Mouse (Mus musculus) neural tube, embryonic 12.5 days (tissue): Measurements from ENCODE around the gene Usp35. TPM values are rescaled to one million over a fixed set of nuclear protein-coding genes. Genes with fewer than 3 reads are reported as not detected.

ENCODE experiments used
- ATAC-seq: fragments of 200-750 bp; cut with Nextera tagmentation; 2 replicates; pipeline ENCODE4 v1.8.0; 2017; ENCODE audit warnings: low read depth, mild to moderate bottlenecking, moderate TSS enrichment, moderate library complexity; ENCODE audit not compliant: low FRiP score
- H3K27ac ChIP-seq: fragments of 300-500 bp; sonication (generic); 2 replicates; pipeline ENCODE4 v1.5.1; 2016
- H3K27me3 ChIP-seq: fragments of 300-500 bp; sonication (generic); replicated peaks from 2 replicates; pipeline ENCODE4 v1.6.1; 2016; ENCODE audit warnings: mild to moderate bottlenecking
- H3K36me3 ChIP-seq: fragments of 300-500 bp; sonication (generic); 2 replicates; pipeline ENCODE4 v1.6.1; 2016; ENCODE audit warnings: mild to moderate bottlenecking
- H3K4me1 ChIP-seq: fragments of 300-500 bp; sonication (generic); 2 replicates; pipeline ENCODE4 v1.6.1; 2016
- H3K4me2 ChIP-seq: fragments of 300-500 bp; sonication (generic); replicated peaks from 2 replicates; pipeline ENCODE4 v1.6.1; 2016; ENCODE audit warnings: mild to moderate bottlenecking
- H3K4me3 ChIP-seq: fragments of 300-500 bp; sonication (generic); 2 replicates; pipeline ENCODE4 v1.5.1; 2016
- H3K9ac ChIP-seq: fragments of 300-500 bp; sonication (generic); 2 replicates; pipeline ENCODE4 v1.6.1; 2016; ENCODE audit warnings: mild to moderate bottlenecking
- H3K9me3 ChIP-seq: fragments of 300-500 bp; sonication (generic); 2 replicates; pipeline ENCODE4 v1.6.1; 2016; ENCODE audit warnings: mild to moderate bottlenecking
- WGBS: fragments of 180-500 bp; shearing (Covaris S2); methylation state at CpG from one replicate; pipeline ENCODE4 v1.1.7; 2016; 5-methylcytosine and 5-hydroxymethylcytosine counted together
- polyA plus RNA-seq: library from polyadenylated mRNA; unstranded; fragments of >200 nt; fragmentation: Nextera tagmentation; extraction: Ambion mirVana; gene quantifications from 2 replicates; pipeline ENCODE4 v1.2.1, GENCODE M21; 2016

The Usp35 gene
- polyA plus RNA-seq, 1 experiment from 2014 or later = 4.9 TPM

DNA sequence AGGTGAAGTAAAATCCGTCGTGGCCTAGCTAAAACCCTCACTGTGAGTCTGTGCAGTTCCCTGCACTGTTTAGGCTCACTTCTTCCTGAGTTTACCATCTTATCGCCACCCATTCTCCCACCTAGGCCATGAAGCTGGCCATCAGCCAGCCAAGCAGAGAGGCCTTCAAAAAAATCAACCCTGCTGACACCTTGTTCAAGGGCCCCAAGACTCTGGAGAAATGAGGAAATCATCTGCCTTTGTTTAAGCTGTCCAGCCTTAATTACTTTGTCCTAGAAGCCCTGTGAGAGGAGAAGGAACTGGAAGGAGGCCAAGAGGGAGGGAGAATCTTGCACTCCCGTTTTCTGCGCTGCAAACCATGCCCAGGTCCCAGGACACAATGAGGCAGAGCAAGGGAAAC, 24.4 kb upstream of the Usp35 start:
- no peaks in the 10 kb centered on the region for H3K4me1 ChIP-seq
- H3K27ac ChIP-seq = no peak overlapping the region
- H3K9me3 ChIP-seq = no peaks in the 10 kb centered on the region
- H3K36me3 ChIP-seq = no peaks in the 10 kb centered on the region
- H3K4me3 ChIP-seq = no peak overlapping the region
- 91% methylated on average over 5 of the region's 5 CpGs for WGBS
- ATAC-seq = no peak
- H3K9ac ChIP-seq = no peak overlapping the region
- H3K27me3 ChIP-seq = no peaks in the 10 kb centered on the region
- no peak overlapping the region for H3K4me2 ChIP-seq

DNA sequence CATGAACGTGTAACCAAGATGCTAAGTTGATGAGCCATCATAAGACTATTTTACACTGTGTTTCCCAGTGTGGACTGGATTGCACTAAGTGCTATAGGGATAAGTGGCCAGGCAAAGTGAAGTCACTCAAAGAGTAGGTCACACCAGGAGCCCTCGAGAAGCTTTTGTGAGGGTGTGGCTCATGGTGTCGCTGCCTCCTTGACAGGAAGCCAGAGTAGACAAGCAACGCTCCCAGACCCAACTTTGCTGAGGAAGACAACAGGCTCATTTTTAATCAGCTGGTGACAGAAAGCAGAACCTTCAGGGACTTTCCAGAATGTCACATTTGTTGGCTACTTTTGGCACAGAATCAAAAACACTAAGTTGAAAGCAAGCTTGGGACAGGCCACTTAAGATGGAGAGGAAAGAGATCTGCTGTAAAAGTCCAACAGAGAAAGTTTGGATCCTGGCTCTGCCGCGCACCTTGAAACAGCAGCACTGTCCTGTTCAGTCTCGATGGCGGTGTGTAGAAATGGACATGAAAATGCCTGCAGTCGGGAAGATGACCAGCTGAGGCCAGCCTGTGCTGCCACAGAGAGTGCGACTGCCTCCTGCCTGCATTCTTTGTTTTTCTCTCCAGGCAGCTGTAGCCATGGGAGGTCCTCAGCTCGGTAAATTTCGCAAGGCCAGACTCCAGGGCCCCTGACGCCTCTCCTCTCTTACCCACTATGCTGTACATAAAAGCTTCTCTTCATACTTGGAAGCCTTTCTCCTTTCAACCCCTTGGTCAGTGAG, 23.4 kb upstream of the Usp35 start:
- no peak overlapping the region for H3K4me2 ChIP-seq
- H3K27ac ChIP-seq = no peak overlapping the region
- no peaks in the 10 kb centered on the region for H3K36me3 ChIP-seq
- H3K27me3 ChIP-seq = no peaks in the 10 kb centered on the region
- no peak overlapping the region for H3K4me3 ChIP-seq
- no peaks in the 10 kb centered on the region for H3K9me3 ChIP-seq
- H3K4me1 ChIP-seq = no peaks in the 10 kb centered on the region
- ATAC-seq = no peak
- H3K9ac ChIP-seq = no peak overlapping the region
- 50% methylated on average over 13 of the region's 13 CpGs for WGBS

DNA sequence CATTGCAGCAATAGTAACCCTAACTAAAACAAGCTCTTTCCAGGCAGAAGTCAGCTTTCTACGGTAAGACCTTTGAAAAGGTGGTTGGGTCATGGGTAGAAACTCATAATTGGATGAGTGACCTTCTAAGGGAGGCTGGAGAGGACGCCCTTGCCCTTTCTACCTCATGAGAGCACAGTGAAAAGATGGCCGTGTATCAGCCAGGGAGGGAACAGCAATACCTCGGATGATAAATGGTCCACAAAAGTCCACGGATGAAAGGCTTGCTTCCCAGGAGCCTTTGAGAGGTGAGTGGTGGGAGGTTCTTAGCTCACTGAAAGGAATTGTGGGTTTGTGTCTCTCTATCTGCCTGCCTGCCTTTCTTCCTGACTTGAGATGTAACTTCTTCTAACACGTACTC, 21.5 kb upstream of the Usp35 start:
- Histone ChIP-seq H3K4me2 (no peak overlapping the region), H3K27ac (no peak overlapping the region), H3K36me3 (no peaks in the 10 kb centered on the region), H3K4me1 (no peaks in the 10 kb centered on the region), H3K4me3 (no peak overlapping the region), H3K9ac (no peak overlapping the region), H3K9me3 (no peaks in the 10 kb centered on the region), H3K27me3 (no peaks in the 10 kb centered on the region)
- WGBS = 85% methylated on average over 6 of the region's 6 CpGs
- ATAC-seq = no peak

DNA sequence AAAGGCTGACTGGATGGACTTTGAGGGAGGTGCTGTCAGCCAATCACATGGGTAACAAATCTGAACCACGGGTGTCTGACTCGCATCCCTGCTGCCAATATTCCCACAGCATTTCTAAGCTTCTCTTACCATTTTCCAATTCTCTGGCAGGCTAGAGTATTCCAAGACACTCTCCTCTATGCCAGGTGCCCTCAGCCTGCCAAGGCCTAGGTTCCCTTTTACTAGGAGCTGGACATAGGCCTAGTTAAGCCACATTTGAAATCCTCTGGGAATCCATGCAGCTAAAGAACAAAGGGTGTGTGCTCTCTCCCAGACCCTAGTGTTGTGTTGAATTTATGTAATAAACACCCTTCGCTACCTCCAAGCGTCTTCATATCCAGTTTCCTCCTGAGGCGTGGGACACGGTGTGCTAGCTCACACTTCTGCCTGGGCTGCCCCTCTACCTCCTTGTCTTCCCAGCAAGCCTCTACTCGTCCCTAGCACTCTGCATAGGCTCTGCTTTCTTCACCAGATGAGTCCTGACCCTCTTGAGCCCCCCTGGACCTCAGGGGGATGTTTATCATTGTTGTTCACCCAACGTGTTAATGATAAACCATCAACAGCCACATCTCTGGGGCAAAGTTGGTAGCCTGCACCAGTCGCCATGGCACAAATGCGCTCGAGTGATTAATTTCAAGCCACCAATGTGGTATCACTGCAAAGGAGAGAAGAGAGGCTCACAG, 20.1 kb upstream of the Usp35 start:
- no peak overlapping the region for H3K4me3 ChIP-seq
- peaks cover 7% of the 10 kb centered on the region for H3K36me3 ChIP-seq
- WGBS = 87% methylated on average over 11 of the region's 11 CpGs
- H3K9me3 ChIP-seq = no peaks in the 10 kb centered on the region
- H3K4me1 ChIP-seq = no peaks in the 10 kb centered on the region
- no peak for ATAC-seq
- H3K27me3 ChIP-seq = no peaks in the 10 kb centered on the region
- no peak overlapping the region for H3K27ac ChIP-seq
- no peak overlapping the region for H3K9ac ChIP-seq
- no peak overlapping the region for H3K4me2 ChIP-seq

DNA sequence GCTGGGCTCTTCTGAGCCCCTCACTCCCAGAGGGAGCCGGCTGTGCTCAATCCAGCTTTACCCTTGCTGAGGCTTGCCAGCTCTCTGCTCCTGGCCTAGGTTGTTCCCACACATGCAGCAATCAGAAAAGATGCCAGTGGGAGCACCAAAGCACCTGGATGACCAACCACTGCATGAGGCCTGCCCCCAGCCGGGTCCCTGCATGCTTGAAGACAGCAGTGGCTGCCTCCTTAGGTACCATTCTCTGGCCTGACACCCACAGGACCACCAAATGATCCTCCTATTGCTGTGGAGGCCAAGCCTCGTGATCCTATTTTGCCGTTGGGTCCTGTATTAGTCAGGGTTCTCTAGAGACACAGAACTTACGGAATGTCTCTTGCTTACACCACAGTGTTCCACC, 19.1 kb upstream of the Usp35 start:
- Histone ChIP-seq H3K27me3 (no peaks in the 10 kb centered on the region), H3K27ac (no peak overlapping the region), H3K4me1 (no peaks in the 10 kb centered on the region), H3K36me3 (peaks cover 7% of the 10 kb centered on the region), H3K4me3 (no peak overlapping the region), H3K9ac (no peak overlapping the region), H3K4me2 (no peak overlapping the region), H3K9me3 (no peaks in the 10 kb centered on the region)
- WGBS = 90% methylated on average over 5 of the region's 5 CpGs
- no peak for ATAC-seq

DNA sequence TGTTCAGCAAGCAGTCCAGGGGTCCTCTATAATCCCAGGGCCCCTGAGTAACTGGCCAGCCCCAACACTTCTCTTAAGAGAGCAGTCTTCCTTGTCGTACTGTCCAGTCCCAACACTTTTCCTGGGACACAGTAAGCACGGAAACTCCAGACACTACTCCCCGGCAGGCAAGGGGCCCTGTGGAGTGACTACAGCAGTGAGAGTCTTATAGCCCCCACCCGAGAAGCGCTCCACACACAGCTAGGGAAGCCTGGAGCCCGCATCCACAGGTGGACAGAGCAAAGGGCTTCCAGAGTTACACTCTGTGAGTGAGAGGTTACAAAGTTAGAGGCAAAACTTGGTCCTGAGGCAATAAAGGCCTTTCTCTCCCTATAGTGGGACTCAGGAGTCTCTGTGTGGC, 17.6 kb upstream of the Usp35 start:
- no peak overlapping the region for H3K4me3 ChIP-seq
- H3K9me3 ChIP-seq = no peaks in the 10 kb centered on the region
- H3K4me1 ChIP-seq = peaks cover 4% of the 10 kb centered on the region; the same call in 1 of the 2 replicates
- H3K36me3 ChIP-seq = peaks cover 7% of the 10 kb centered on the region
- H3K27me3 ChIP-seq = no peaks in the 10 kb centered on the region
- H3K4me2 ChIP-seq = no peak overlapping the region
- WGBS = 88% methylated on average over 6 of the region's 6 CpGs
- ATAC-seq = no peak
- H3K27ac ChIP-seq = no peak overlapping the region
- H3K9ac ChIP-seq = no peak overlapping the region

DNA sequence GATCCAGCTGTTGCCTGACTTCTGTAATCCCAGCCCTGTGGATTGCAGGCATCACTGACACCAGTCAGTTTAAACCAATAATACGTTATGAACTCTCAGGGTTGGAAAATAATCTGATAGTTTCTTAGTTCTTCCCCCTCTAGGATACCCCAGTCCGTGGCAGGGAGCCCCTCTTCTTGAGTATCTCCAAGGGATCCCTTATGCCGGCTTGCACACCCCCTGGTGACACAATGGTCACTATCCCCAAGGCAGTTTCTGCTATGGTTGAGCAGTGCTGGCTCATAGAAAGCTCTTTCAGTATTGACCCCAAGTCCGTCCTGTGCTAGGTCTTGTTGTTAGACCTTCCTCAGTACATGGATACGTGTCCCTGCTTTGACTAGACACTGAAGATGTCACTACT, 17.0 kb upstream of the Usp35 start:
- 87% methylated on average over 5 of the region's 5 CpGs for WGBS
- H3K27me3 ChIP-seq = no peaks in the 10 kb centered on the region
- no peak overlapping the region for H3K4me2 ChIP-seq
- H3K9me3 ChIP-seq = no peaks in the 10 kb centered on the region
- no peak overlapping the region for H3K4me3 ChIP-seq
- no peak overlapping the region for H3K9ac ChIP-seq
- peaks cover 4% of the 10 kb centered on the region; the same call in 1 of the 2 replicates for H3K4me1 ChIP-seq
- H3K36me3 ChIP-seq = peaks cover 7% of the 10 kb centered on the region
- no peak overlapping the region for H3K27ac ChIP-seq
- no peak for ATAC-seq

DNA sequence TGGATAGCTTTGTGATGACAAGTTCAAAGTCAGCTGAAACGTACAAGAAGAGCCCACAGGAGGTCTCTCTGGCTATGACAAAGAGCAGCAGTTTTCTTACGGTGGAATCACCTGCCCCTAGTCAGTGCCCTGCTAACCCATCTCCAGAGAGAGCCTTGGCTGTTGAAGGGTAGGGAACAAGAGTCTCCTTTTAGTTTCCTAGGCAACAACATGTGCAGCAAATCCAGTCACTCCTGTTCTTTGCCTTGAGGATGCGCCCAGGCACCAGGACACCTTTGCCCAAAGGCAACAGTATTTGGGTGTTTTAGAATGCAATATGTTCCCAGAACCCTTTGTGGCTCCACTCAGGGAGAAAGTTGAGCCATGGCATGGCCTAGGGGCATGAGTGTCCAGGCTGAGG, 16.5 kb upstream of the Usp35 start:
- Histone ChIP-seq H3K9me3 (no peaks in the 10 kb centered on the region), H3K9ac (no peak overlapping the region), H3K4me1 (peaks cover 4% of the 10 kb centered on the region; the same call in 1 of the 2 replicates), H3K36me3 (peaks cover 7% of the 10 kb centered on the region), H3K4me3 (no peak overlapping the region), H3K4me2 (no peak overlapping the region), H3K27ac (no peak overlapping the region), H3K27me3 (no peaks in the 10 kb centered on the region)
- no peak for ATAC-seq
- 84% methylated on average over 3 of the region's 3 CpGs for WGBS

DNA sequence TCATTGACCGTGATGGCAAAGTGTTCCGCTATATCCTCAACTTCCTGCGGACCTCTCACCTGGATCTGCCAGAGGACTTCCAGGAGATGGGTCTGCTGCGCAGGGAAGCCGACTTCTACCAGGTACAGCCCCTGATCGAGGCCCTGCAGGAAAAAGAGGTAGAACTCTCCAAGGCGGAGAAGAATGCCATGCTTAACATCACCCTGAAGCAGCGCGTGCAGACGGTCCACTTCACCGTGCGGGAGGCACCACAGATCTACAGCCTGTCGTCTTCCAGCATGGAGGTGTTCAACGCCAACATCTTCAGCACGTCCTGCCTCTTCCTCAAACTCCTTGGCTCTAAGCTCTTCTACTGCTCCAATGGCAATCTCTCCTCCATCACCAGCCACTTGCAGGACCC, 15.6 kb upstream of the Usp35 start:
- ATAC-seq = no peak
- Histone ChIP-seq H3K9ac (no peak overlapping the region), H3K4me1 (peaks cover 4% of the 10 kb centered on the region; the same call in 1 of the 2 replicates), H3K27ac (no peak overlapping the region), H3K9me3 (no peaks in the 10 kb centered on the region), H3K4me3 (no peak overlapping the region), H3K4me2 (no peak overlapping the region), H3K36me3 (peaks cover 7% of the 10 kb centered on the region), H3K27me3 (no peaks in the 10 kb centered on the region)
- WGBS = 96% methylated on average over 15 of the region's 15 CpGs

DNA sequence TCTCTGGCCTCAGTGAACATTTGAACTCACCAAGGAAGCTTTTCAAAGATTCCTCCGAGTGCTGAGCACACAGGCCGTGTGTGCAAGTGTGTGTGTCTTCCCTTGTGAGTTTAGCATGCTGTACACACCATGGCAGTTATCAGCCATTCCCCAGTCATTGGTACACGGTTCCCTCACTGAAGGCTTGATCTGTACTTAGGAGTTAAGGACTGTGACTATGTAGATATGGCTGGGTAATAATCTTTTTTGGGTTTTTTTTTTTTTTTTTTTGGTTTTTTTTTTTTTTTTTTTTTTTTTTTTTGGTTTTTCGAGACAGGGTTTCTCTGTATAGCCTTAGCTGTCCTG, 15.0 kb upstream of the Usp35 start:
- Histone ChIP-seq H3K27ac (no peak overlapping the region), H3K4me3 (no peak overlapping the region), H3K4me1 (peaks cover 4% of the 10 kb centered on the region; the same call in 1 of the 2 replicates), H3K4me2 (no peak overlapping the region), H3K27me3 (no peaks in the 10 kb centered on the region), H3K36me3 (peaks cover 7% of the 10 kb centered on the region), H3K9me3 (no peaks in the 10 kb centered on the region), H3K9ac (no peak overlapping the region)
- no peak for ATAC-seq
- WGBS = 80% methylated on average over 3 of the region's 4 CpGs

DNA sequence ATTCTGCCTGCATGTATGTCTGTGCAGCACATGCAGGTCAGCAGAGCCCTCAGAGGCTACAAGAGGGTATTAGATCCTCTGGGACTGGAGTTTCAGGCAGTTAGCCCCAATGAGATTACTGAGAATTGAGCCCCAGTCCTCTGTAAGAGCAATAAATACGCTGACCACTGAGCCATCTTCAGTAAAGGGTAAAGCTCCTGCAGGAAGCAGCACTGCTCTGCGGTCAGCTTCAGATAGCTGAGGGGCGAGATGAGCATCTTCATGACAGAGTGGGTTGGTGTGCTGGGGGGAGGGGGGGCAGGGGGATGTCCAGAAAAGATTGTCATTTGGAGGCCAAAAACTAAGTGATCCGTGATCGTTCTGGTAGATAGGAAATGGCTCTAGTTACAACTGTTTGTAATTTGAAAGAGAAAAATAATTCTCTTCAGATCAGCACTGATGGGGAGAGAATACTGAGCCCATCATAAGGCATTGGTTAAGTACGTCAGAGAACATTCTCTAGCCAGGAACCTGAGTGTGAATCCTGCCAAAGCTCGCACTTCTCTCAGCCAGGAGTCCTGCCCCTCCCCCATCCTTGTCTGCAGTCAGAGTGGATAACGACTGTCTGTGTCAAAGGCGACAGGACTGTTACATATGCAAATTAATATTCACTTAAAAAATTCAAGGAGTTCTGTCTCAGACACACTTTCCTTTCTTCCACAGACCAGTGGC, 14.4 kb upstream of the Usp35 start:
- Histone ChIP-seq H3K4me1 (peaks cover 4% of the 10 kb centered on the region; the same call in 1 of the 2 replicates), H3K27ac (no peak overlapping the region), H3K36me3 (peaks cover 7% of the 10 kb centered on the region), H3K27me3 (no peaks in the 10 kb centered on the region), H3K9ac (no peak overlapping the region), H3K9me3 (no peaks in the 10 kb centered on the region), H3K4me3 (no peak overlapping the region), H3K4me2 (no peak overlapping the region)
- no peak for ATAC-seq
- 74% methylated on average over 9 of the region's 9 CpGs for WGBS

DNA sequence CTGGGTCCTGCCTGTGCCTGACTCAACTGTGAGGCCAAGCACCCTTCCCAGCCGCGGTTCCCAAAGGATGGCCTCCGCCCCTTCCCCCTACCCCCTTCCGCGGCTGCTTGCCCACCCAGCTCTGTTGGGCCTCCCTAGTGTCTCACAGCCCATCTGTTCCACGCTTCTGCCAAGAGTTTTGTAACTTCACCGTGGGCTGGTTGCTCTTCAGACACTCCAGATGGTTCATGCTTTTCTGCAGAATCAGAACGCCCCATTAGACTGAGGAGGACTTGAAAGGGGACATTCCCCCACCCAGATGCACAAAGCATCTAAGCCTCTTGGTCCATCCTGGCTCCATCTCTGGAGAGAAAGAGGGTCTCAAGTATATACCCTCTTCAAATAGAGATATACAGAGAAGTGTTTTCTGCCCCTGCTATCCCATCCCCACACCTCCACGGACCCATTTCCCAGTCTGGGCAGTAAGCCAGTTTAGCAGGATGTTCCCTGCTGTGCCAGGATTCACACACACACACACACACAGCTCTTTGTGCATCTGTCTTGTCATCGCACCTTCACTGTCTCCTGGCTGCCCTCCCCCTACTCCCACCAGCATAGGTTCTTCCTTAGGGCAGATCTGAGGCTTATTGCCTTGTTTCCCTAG, 13.5 kb upstream of the Usp35 start:
- 60% methylated on average over 10 of the region's 10 CpGs for WGBS

More for the DNA sequence above, 13.5 kb upstream of the Usp35 start:
- Histone ChIP-seq H3K36me3 (peaks cover 7% of the 10 kb centered on the region), H3K9me3 (no peaks in the 10 kb centered on the region), H3K4me1 (peaks cover 4% of the 10 kb centered on the region; the same call in 1 of the 2 replicates), H3K4me3 (no peak overlapping the region), H3K9ac (no peak overlapping the region), H3K4me2 (no peak overlapping the region), H3K27ac (no peak overlapping the region), H3K27me3 (no peaks in the 10 kb centered on the region)
- ATAC-seq = no peak
